Mouse (Mus musculus): ENCODE results near the gene Sergef. TPM values are rescaled to one million over a fixed set of nuclear protein-coding genes. Genes with fewer than 3 reads are reported as not detected.

Gene Sergef
- polyA plus RNA-seq, 2 experiments = 3.3 to 5.5 TPM

GRCm38 (mm10) chr7:46418102-46418622, 221.4 kb downstream of the Sergef start:
- no peaks in the 10 kb centered on the region for H3K27me3 ChIP-seq (ENCODE audit: control insufficient read depth, insufficient read depth, low read length)
- no peak for TF ChIP-seq EP300 (IDR thresholded peaks at IDR 0.05; ENCODE audit: low read depth)
- TF ChIP-seq CTCF (IDR thresholded peaks at IDR 0.05; ENCODE audit: low read depth) = no peak
- WGBS (ENCODE audit: insufficient replicate concordance) = 63% methylated on average over 16 of the region's 16 CpGs
- no peaks in the 10 kb centered on the region for H3K36me3 ChIP-seq (replicated peaks; ENCODE audit: control insufficient read depth, insufficient read depth, low read depth)
- no peak overlapping the region for H3K4me2 ChIP-seq (ENCODE audit: low read depth)
- H3K4me3 ChIP-seq (ENCODE audit: insufficient read depth in 1 of 2, low read depth in 2 of 2, low read length in 2 of 2) = no peak overlapping the region
- no peak overlapping the region for H3K9ac ChIP-seq (replicated peaks)
- no peaks in the 10 kb centered on the region for H3K4me1 ChIP-seq (replicated peaks; ENCODE audit: control insufficient read depth in 2 of 2, insufficient read depth in 2 of 2, low read length in 1 of 2)
- no peak overlapping the region for H3K27ac ChIP-seq
- no peaks in the 10 kb centered on the region for H3K9me3 ChIP-seq (ENCODE audit: control insufficient read depth, low read length)
- DNase-seq (ENCODE audit: low read depth in 3 of 3, low spot score in 3 of 3) = no peak
- ATAC-seq (ENCODE audit: insufficient read depth) = no peak

GRCm38 (mm10) chr7:46417467-46417866, 222.1 kb downstream of the Sergef start:
- WGBS (ENCODE audit: insufficient replicate concordance) = 51% methylated on average over 7 of the region's 7 CpGs
- Histone ChIP-seq H3K9me3 (ENCODE audit: control insufficient read depth, low read length) (no peaks in the 10 kb centered on the region), H3K4me1 (replicated peaks; ENCODE audit: control insufficient read depth in 2 of 2, insufficient read depth in 2 of 2, low read length in 1 of 2) (no peaks in the 10 kb centered on the region), H3K9ac (replicated peaks) (no peak overlapping the region), H3K4me2 (ENCODE audit: low read depth) (no peak overlapping the region), H3K36me3 (replicated peaks; ENCODE audit: control insufficient read depth, insufficient read depth, low read depth) (no peaks in the 10 kb centered on the region), H3K4me3 (ENCODE audit: insufficient read depth in 1 of 2, low read depth in 2 of 2, low read length in 2 of 2) (no peak overlapping the region), H3K27ac (no peak overlapping the region), H3K27me3 (ENCODE audit: control insufficient read depth, insufficient read depth, low read length) (no peaks in the 10 kb centered on the region)
- no peak for ATAC-seq (ENCODE audit: insufficient read depth)
- DNase-seq (ENCODE audit: low read depth in 3 of 3, low spot score in 3 of 3) = no peak
- TF ChIP-seq EP300 (IDR thresholded peaks at IDR 0.05; ENCODE audit: low read depth) (no peak), CTCF (IDR thresholded peaks at IDR 0.05; ENCODE audit: low read depth) (no peak)

- H3K9ac ChIP-seq (replicated peaks) = no peak overlapping the region
- H3K4me2 ChIP-seq (ENCODE audit: low read depth) = no peak overlapping the region
- H3K4me1 ChIP-seq (replicated peaks; ENCODE audit: control insufficient read depth in 2 of 2, insufficient read depth in 2 of 2, low read length in 1 of 2) = no peaks in the 10 kb centered on the region
- ATAC-seq (ENCODE audit: insufficient read depth) (no peak), DNase-seq (ENCODE audit: low read depth in 3 of 3, low spot score in 3 of 3) (no peak)
- H3K27ac ChIP-seq = no peak overlapping the region
- H3K9me3 ChIP-seq (ENCODE audit: control insufficient read depth, low read length) = no peaks in the 10 kb centered on the region
- H3K36me3 ChIP-seq (replicated peaks; ENCODE audit: control insufficient read depth, insufficient read depth, low read depth) = no peaks in the 10 kb centered on the region
- 58% methylated on average over 14 of the region's 14 CpGs for WGBS (ENCODE audit: insufficient replicate concordance)
- no peak overlapping the region for H3K4me3 ChIP-seq (ENCODE audit: insufficient read depth in 1 of 2, low read depth in 2 of 2, low read length in 2 of 2)
- TF ChIP-seq CTCF (IDR thresholded peaks at IDR 0.05; ENCODE audit: low read depth) (no peak), EP300 (IDR thresholded peaks at IDR 0.05; ENCODE audit: low read depth) (no peak)
- no peaks in the 10 kb centered on the region for H3K27me3 ChIP-seq (ENCODE audit: control insufficient read depth, insufficient read depth, low read length)
Observed at GRCm38 (mm10) chr7:46415818-46416425, 223.7 kb downstream of the Sergef start.

GRCm38 (mm10) chr7:46413959-46414725, 225.5 kb downstream of the Sergef start:
- H3K36me3 ChIP-seq (replicated peaks; ENCODE audit: control insufficient read depth, insufficient read depth, low read depth) = no peaks in the 10 kb centered on the region
- H3K4me2 ChIP-seq (ENCODE audit: low read depth) = no peak overlapping the region
- no peaks in the 10 kb centered on the region for H3K27me3 ChIP-seq (ENCODE audit: control insufficient read depth, insufficient read depth, low read length)
- no peaks in the 10 kb centered on the region for H3K9me3 ChIP-seq (ENCODE audit: control insufficient read depth, low read length)
- no peak overlapping the region for H3K9ac ChIP-seq (replicated peaks)
- TF ChIP-seq CTCF (IDR thresholded peaks at IDR 0.05; ENCODE audit: low read depth) = no peak
- no peak for TF ChIP-seq EP300 (IDR thresholded peaks at IDR 0.05; ENCODE audit: low read depth)
- 54% methylated on average over 6 of the region's 6 CpGs for WGBS (ENCODE audit: insufficient replicate concordance)
- H3K4me1 ChIP-seq (replicated peaks; ENCODE audit: control insufficient read depth in 2 of 2, insufficient read depth in 2 of 2, low read length in 1 of 2) = no peaks in the 10 kb centered on the region
- H3K4me3 ChIP-seq (ENCODE audit: insufficient read depth in 1 of 2, low read depth in 2 of 2, low read length in 2 of 2) = no peak overlapping the region
- ATAC-seq (ENCODE audit: insufficient read depth) = no peak
- no peak for DNase-seq (ENCODE audit: low read depth in 3 of 3, low spot score in 3 of 3)
- H3K27ac ChIP-seq = no peak overlapping the region

- no peaks in the 10 kb centered on the region for H3K4me1 ChIP-seq (replicated peaks; ENCODE audit: control insufficient read depth in 2 of 2, insufficient read depth in 2 of 2, low read length in 1 of 2)
- no peak overlapping the region for H3K4me2 ChIP-seq (ENCODE audit: low read depth)
- WGBS (ENCODE audit: insufficient replicate concordance) = 62% methylated on average over 5 of the region's 5 CpGs
- no peak for TF ChIP-seq CTCF (IDR thresholded peaks at IDR 0.05; ENCODE audit: low read depth)
- no peak for TF ChIP-seq EP300 (IDR thresholded peaks at IDR 0.05; ENCODE audit: low read depth)
- H3K9ac ChIP-seq (replicated peaks) = no peak overlapping the region
- DNase-seq (ENCODE audit: low read depth in 3 of 3, low spot score in 3 of 3) = no peak
- ATAC-seq (ENCODE audit: insufficient read depth) = no peak
- no peaks in the 10 kb centered on the region for H3K27me3 ChIP-seq (ENCODE audit: control insufficient read depth, insufficient read depth, low read length)
- no peaks in the 10 kb centered on the region for H3K36me3 ChIP-seq (replicated peaks; ENCODE audit: control insufficient read depth, insufficient read depth, low read depth)
- no peak overlapping the region for H3K27ac ChIP-seq
- no peak overlapping the region for H3K4me3 ChIP-seq (ENCODE audit: insufficient read depth in 1 of 2, low read depth in 2 of 2, low read length in 2 of 2)
- no peaks in the 10 kb centered on the region for H3K9me3 ChIP-seq (ENCODE audit: control insufficient read depth, low read length)
Observed at GRCm38 (mm10) chr7:46412823-46413222, 226.8 kb downstream of the Sergef start.

Measured in liver, embryonic 14.5 days (tissue).